Mouse (Mus musculus) mouse embryonic stem cell (cell line): ENCODE results near the gene Tbc1d22a.

ENCODE experiments used
- in situ Hi-C, 2 experiments: fragments of 300-500 bp; cut with MboI; formaldehyde crosslinking; loops; 1 replicate in 1 of 2; 3 replicates in 1 of 2; pipeline ENCODE4 v1.14.3; 2019 to 2020; ENCODE audit warnings: low sequenced_read_pairs in 2 of 2, low pct_unique_long_range_greater_than_20kb in 1 of 2, mixed read lengths in 1 of 2; ENCODE audit not compliant: unreplicated experiment in 1 of 2

Gene Tbc1d22a

DNA sequence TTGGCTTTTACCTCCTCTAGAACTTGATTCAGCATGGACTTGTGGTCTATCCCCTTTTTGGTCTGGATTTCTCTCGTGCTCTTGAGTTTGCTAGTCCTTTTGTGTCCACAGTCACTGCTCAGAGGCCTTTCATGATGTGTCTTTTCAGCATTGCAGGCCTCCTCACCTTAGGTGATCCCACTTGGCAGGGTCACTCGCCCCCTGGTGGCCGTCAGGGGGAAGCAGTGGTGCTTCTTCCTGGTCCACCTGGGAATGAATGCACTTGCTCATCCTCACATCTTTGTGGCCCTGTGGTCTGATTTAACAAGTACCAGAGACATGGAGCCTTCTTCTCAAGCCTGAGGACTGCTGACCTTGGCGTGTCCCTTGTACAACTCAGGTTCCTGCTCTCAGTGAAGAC is 191.3 kb downstream of the Tbc1d22a start:
- in situ Hi-C loops, result no loop called here

- in situ Hi-C loops, result no loop called here
These were observed 195.1 kb downstream of the Tbc1d22a start for GRCm38 (mm10) chr15:86409352-86409751.

GRCm38 (mm10) chr15:86411532-86412080 is 197.3 kb downstream of the Tbc1d22a start:
- in situ Hi-C loops, result no loop called here

DNA sequence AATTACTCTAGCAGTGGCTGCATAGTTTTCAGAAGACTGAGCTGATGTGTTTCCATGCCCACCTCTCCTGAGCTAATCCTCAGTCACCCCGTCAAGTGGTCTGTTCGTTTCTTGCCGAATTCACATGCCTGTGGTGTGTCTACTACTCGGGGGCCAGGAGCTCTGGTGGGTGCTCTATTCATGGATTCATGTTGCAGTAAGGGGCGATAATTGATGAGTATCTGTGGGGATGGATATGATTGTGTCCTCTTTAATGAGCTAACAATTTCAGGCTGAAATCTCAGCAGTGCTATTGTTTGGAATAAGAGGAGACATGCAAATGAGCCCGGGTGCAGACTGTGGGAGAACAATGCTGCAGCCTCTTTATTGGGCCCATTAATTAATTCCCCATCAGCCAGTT is 201.7 kb downstream of the Tbc1d22a start:
- in situ Hi-C loops, result no loop called here

GRCm38 (mm10) chr15:86418436-86418835 is 204.2 kb downstream of the Tbc1d22a start:
- in situ Hi-C loops, result no loop called here

DNA sequence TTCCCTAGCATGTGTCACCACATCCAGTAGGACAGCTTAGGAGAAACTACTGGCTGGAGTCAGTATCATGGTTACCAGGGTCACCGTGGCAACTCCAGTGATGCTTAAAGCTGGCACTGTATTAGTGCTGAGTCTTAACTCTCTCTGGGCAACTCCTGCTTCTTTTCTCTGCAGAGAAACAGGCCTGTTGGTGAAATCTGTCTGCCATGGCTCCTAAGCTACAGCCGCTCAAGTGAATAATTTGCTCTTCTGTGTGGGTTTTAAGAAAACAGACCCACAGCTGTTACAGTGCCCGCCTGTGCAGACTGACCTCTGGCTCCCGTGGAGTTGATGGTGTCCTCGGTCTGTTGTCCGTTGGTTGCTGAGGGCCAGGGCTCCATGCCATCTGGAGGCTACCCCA is 205.4 kb downstream of the Tbc1d22a start:
- in situ Hi-C loops, result no loop called here

DNA sequence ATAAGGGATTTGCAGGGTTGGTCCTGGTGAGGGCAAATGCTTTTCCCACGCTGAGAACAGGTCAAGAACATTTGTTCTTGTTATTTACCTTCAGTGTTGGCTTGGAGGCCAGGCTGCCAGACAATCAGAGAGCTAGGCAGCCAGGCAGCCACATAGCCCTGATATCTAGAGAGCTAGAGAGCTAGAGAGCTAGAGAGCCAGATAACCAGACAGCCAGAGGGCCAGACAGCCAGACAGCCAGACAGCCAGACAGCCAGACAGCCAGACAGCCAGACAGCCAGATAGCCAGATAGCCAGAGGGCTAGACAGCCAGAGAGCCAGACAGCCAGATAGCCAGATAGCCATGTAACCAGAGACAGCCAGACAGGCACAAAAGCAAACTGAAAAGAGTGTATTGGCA is 208.6 kb downstream of the Tbc1d22a start:
- in situ Hi-C loops, result no loop called here

DNA sequence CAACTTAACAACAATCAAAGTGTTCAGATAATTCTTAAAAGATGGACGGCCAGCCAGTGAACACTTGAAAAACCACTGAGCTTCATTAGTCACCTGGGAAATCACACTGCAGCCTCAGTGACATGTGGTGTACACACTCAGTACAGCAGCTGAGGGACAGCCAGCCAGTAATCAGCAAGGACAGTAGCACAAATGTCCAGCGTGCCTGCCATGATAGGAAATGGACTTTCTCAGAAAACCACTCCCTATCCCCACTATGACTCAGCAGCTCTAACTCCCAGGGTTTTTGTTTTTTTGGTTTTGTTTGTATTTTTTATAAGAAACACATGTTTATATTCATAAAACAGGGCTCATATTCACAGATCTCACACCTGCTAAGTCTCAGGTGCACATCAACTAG is 209.6 kb downstream of the Tbc1d22a start:
- in situ Hi-C loops, result no loop called here

DNA sequence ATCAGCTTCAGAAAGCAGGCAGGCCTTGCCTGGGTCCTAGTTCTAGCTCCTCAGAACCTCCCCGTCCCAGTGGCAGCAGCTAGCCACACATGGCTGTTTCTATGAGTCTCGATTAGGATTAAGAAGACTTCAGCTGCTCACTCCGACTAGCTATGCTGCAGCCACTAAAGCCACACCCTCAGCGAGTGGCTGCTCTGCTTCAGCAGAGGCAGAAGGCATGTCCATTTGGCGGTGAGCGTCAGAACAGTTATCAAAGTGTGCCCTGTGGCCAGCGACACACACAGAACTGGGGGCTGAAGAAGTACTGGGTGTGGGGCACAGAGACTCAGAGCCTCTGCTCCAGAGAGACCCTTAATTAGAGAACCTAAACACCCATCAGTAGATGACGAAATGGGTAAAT is 210.7 kb downstream of the Tbc1d22a start:
- in situ Hi-C loops, result no loop called here

GRCm38 (mm10) chr15:86426364-86427000 is 212.2 kb downstream of the Tbc1d22a start:
- in situ Hi-C loops, result no loop called here

- in situ Hi-C loops, result no loop called here
These were observed 213.2 kb downstream of the Tbc1d22a start for GRCm38 (mm10) chr15:86427439-86427838.

DNA sequence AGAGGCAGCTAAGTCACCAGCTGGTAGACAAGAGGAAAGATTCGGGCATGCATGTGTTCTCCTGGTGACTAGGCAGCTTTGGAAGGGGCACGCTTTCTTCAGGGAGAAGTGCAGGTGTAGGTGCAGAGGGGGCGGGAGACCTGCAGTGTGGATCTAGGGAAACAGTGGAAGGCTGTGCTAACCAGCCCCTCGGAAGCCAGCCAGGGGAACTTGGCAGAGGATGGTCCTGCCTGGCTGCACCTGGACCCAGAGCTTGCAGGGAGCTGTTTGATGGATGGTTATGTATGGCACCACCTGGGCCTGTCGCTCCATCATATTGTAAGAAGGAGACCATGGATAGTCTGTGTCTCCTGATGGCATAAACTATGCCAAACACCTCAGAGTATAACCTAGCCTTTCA is 214.2 kb downstream of the Tbc1d22a start:
- in situ Hi-C loops, result no loop called here

GRCm38 (mm10) chr15:86429766-86430335 is 215.6 kb downstream of the Tbc1d22a start:
- in situ Hi-C loops, result no loop called here

DNA sequence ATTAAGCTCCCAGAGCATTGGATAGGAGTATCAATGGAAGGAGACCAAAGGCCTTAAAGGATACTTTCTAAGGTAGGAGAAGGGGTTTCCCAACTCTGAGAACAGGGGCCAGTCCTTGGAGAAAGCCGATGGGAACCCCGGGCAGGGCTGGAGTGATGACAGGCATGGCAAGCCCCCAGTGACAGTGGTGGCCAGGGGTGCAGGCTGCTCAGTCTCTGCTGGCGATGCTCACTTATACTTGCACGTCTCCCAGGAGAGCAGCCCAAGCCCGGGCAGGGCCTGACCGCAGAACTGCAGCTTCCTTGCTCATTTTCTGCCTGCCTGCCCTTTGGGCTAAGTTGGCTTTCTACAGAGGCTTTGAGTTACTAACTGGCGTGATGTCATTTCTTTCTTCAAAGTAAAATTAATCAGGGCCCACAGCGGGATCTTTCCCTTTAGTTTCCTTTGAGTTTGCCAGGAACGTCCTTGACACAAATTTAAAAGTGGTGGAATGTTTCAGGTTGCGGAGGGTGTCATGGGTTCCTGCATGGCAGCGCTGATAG is 217.4 kb downstream of the Tbc1d22a start:
- in situ Hi-C loops, result no loop called here

DNA sequence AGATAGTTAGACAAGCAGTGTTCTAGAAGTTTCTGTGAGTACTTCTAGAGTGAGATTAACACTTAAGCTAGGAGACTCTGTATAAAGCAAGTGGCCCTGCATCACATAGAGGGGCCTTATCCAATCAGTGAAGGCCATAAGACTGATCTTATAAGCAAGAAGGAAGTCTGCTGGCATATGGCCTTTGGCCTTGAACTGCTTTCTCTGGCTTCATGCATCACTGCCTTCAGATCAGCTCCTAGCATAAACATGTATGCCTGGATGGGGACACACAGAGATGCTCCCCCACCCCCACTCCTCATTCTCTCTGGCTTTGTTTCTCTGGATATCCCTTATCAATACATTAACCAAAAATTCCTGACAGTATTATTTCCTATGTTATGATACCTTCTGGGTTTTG is 218.5 kb downstream of the Tbc1d22a start:
- in situ Hi-C loops, result no loop called here

GRCm38 (mm10) chr15:86433378-86433777 is 219.1 kb downstream of the Tbc1d22a start:
- in situ Hi-C loops, result no loop called here

DNA sequence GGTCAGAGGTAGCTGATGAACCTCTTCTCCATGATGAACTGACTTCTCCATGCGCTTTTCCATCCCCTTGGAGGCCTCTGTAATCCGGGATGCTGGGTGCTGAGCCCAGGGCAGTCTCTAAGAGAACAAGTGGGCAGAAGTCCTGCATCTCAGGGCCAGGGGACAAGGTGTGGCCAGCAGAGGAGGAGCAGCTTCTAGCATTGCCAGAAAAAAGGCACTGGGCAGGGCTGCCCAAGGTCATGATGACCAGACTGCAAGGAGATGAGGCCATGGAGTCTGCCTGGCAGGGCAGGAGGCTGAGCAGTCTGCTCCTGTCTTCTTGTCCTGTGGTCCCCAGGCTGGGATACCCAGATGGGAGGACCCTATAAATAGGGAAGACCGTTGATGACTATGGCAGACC is 220.0 kb downstream of the Tbc1d22a start:
- in situ Hi-C loops, result no loop called here

GRCm38 (mm10) chr15:86437346-86437745 is 223.1 kb downstream of the Tbc1d22a start:
- in situ Hi-C loops, result no loop called here

GRCm38 (mm10) chr15:86439015-86439796 is 224.9 kb downstream of the Tbc1d22a start:
- in situ Hi-C loops, result no loop called here
